Mouse (Mus musculus): ENCODE data around the gene Fancd2os. TPM values are rescaled to one million over a fixed set of nuclear protein-coding genes. Genes with fewer than 3 reads are reported as not detected.

Fancd2os gene
- not detected in 2 replicates for polyA plus RNA-seq (2012; ENCODE audit: low replicate concordance)

DNA sequence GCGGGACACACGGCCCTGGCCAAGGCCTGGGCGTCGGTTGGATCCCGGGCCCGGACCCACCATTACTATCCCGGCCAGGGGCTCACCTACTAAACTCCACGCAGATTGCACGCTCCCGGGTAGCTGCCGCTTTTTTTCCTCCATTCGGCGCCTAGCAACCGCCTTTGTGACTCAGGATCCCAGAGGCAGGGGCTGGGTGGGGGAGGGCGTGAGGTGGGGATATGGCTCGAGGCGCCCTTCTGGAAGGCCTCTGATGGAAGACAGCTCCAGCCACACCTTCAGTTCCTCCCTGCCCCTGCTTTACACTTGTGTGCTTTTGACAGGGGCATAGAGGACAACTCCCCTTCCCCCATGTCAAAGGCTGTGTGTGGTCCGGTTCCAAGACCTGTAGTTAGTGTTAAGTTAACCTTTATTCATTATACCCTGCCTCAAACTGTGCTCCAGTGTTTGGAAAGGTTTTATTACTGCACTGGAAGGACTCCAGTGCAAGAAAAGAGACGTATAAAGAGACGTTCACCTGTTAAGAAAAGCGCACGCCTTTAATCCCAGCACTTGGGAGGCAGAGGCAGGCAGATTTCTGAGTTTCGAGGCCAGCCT is at the start of gene Fancd2os:
Fancd2os (minus strand) TSS at position 173 of the 597 bp plus-strand sequence.

DNA sequence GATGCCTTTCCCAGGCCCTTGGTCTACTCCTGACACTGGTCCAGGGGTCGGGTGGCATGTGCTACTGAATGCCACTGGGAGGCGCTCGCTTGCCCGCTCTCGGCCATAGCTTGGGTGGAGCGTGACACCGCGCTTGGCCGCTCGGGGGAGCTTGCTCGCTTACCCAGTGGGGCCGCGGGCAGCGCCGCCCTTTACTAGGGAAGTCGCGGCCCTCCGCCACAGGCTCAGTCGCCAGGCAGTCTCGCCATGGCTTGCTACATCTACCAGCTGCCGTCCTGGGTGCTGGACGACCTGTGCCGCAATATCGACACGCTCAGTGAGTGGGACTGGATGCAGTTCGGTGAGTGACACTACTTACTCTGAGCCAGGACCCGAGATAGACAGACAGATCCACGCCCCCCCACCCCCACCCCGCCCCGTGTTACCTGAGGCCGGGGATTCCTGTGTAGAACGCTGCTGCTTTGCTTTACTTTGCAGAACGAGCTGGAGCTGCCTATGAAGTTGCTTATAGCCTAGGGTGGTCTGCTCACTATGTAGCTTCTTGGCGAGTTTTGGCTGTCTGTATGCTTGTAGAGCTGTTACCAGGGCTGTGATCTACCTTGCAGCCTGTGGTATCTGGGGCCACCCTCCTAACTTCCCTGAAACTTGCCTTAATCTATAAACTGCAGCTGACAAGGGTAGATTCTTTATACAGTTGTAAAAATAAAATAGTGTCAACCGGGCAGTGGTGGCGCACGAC is 38.0 kb upstream of the Fancd2os start, which contains the start of gene Irak2:
Irak2 (plus strand) TSS at position 166 of the 739 bp plus-strand sequence.

DNA sequence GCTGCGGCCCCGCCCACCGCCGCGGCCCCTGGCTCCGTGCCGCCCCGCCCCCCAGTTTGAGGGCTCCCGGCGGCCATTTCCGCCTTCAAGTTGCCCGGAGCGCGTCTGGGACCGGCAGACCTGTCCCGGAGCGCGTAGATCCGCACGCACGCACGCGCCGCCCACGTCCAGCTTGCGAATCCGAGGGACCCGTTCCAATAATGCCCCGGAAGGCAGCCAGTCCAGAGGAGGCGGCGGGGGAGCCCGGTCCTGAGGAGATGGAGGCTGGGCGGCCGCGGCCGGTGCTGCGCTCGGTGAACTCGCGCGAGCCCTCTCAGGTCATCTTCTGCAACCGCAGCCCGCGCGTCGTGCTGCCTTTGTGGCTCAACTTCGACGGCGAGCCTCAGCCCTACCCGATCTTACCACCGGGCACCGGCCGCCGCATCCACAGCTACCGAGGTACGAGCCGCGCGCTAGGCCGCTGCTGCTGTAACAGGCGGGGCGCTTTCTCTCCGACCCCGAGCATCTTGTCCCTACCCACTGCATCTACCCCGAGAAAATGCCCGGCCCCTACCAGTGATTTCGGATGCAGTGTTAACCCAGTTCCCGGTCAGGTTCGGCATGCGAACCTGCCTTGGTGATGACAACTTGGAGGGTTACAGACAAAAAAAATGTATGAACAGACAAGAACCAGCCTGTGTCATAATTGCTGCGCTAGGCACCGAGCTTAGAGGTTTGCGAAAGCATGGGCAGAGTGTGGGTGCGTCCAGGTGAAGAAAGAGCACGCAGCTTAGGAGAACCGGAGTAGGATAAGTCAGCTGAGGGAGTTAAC is 23.6 kb upstream of the Fancd2os start, which contains the start of gene Vhl:
Vhl (plus strand) TSS at position 19 of the 811 bp plus-strand sequence.

DNA sequence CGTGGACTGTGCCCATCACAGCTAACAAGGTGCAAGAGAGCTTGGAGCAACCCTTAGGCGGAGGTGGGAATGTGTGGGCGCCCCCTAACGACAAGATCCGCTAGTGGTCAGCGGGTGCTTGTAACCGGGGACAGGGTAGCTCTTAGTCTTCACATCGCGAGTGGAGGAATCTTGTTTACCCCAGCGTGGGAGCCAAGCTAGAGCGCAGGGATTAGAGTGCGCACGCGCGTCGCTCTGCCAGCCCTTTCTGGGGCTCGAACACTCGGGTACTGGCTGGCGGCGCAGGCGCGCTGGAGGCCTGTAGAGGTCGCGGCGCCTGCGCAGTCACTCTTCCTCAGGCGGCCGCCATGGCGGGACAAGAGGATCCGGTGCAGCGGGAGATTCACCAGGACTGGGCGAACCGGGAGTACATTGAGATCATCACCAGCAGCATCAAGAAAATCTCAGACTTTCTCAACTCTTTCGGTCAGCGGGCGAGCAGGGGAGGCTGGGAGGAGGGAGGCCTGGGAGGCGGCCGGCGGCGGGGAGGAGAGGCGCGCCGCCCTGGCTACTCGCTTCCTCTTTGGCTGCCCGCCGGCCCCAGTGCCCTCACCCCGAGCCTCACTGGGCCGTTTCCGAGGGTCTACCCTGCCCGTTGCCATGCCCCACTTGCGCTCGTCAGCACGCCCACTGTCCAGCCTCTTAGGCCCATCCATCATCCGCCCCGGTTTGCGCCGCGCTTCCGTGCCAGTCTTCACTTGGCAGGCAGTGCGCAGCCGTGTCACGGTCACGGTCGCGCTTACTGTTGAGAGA is 4.1 kb upstream of the Fancd2os start, which contains the start of gene Brk1:
Brk1 (plus strand) TSS at position 341 of the 792 bp plus-strand sequence.

Other genes with a start within 250 kb of the Fancd2os start
- gene Tada3, start 222.8 kb downstream of the Fancd2os start, polyA plus RNA-seq (2012; ENCODE audit: low replicate concordance): 44.8 and 81.1 TPM in 2 replicates
- 255 and 685 TPM in 2 replicates for gene Arpc4, start 222.6 kb downstream of the Fancd2os start, polyA plus RNA-seq (2012; ENCODE audit: low replicate concordance)
- gene Ttll3, start 211.5 kb downstream of the Fancd2os start, polyA plus RNA-seq (2012; ENCODE audit: low replicate concordance): 18.3 and 25.1 TPM in 2 replicates
- gene Rpusd3, start 181.4 kb downstream of the Fancd2os start, polyA plus RNA-seq (2012; ENCODE audit: low replicate concordance): 78.3 and 88.5 TPM in 2 replicates
- not detected in 2 replicates for gene Cidec, start 165.0 kb downstream of the Fancd2os start, polyA plus RNA-seq (2012; ENCODE audit: low replicate concordance)
- 7.8 and 9.2 TPM in 2 replicates for gene Jagn1, start 158.1 kb downstream of the Fancd2os start, polyA plus RNA-seq (2012; ENCODE audit: low replicate concordance)
- gene Il17re, start 142.2 kb downstream of the Fancd2os start, polyA plus RNA-seq (2012; ENCODE audit: low replicate concordance): 0.45 and 1.00 TPM in 2 replicates
- gene Il17rc, start 129.3 kb downstream of the Fancd2os start, polyA plus RNA-seq (2012; ENCODE audit: low replicate concordance): 0.68 and 1.3 TPM in 2 replicates
- 24.9 and 25.5 TPM in 2 replicates for gene Creld1, start 117.4 kb downstream of the Fancd2os start, polyA plus RNA-seq (2012; ENCODE audit: low replicate concordance)
- 0.06 and 0.38 TPM in 2 replicates for gene Prrt3, start 98.8 kb downstream of the Fancd2os start, polyA plus RNA-seq (2012; ENCODE audit: low replicate concordance)
- 23.9 and 78.7 TPM in 2 replicates for gene Emc3, start 69.1 kb downstream of the Fancd2os start, polyA plus RNA-seq (2012; ENCODE audit: low replicate concordance)
- gene Fancd2, start 69.0 kb downstream of the Fancd2os start, polyA plus RNA-seq (2012; ENCODE audit: low replicate concordance): 0.29 and 0.49 TPM in 2 replicates
- 24.5 and 57.9 TPM in 2 replicates for gene Brk1, start 4.1 kb upstream of the Fancd2os start, polyA plus RNA-seq (2012; ENCODE audit: low replicate concordance)
- gene Vhl, start 23.2 kb upstream of the Fancd2os start, polyA plus RNA-seq (2012; ENCODE audit: low replicate concordance): 8.2 and 21.3 TPM in 2 replicates
- 79.5 and 135 TPM in 2 replicates for gene Irak2, start 37.8 kb upstream of the Fancd2os start, polyA plus RNA-seq (2012; ENCODE audit: low replicate concordance)
- 39.9 and 62.7 TPM in 2 replicates for gene Tatdn2, start 96.3 kb upstream of the Fancd2os start, polyA plus RNA-seq (2012; ENCODE audit: low replicate concordance)
- 0.89 TPM in 1 of 2 replicates, not detected in the other for gene Ghrl, start 119.2 kb upstream of the Fancd2os start, polyA plus RNA-seq (2012; ENCODE audit: low replicate concordance)
- 12.3 and 33.6 TPM in 2 replicates for gene Sec13, start 140.0 kb upstream of the Fancd2os start, polyA plus RNA-seq (2012; ENCODE audit: low replicate concordance)

Measured in hematopoietic multipotent progenitor cell, adult 10-12 weeks (in vitro differentiated cells).